Mouse (Mus musculus): ENCODE measurements at regions not wholly inside any gene's neighbourhood (a gene's known extent, or its start where the extent isn't known, plus 50 kb on each side); places are given as distances from the start of the nearest gene placed in this dataset.
"Not testable (repeated sequence)": the region's sequence is repeated elsewhere in the genome, so short reads cannot be mapped to it uniquely, and the experiment has no call there.

DNA sequence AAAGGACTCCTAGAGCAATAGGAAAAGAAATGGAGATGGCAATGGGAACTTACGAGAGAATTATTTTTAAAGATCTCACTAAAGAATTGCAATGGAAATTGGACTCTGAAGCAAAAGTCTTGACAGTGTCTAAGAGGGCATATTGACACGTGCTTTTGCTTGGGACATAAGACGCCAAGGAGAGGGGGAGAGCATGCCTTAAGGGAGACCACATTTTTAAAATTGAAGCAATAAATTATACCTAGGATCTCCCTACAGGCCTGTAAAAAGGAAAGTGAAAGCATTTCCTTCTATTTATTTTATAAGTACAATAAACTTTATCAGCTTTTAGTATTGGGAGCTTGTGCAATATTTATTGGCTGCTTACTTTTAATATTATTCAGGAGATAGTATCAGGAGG, 175.5 kb upstream of the Gap43 start:
- DNase-seq, result no peak

DNA sequence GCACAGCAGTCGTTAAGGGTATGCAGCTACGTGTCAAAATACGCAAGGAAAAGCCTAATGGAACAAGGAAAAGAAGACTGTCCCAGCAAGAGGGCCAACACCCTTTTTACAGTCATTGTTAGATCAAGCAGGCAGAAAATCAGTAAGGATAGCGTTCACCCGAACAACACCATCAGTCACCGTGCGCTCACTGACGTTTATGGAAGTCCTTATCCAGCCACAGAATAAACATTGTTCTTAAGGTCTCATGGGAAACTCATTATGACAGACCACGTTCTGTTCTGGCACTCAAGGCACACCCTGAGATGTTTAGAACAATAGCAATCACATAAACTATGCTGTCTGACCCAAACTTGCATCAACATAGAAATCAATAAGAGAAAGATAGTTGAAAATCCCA, 164.7 kb upstream of the Gap43 start:
- DNase-seq, result no peak

DNA sequence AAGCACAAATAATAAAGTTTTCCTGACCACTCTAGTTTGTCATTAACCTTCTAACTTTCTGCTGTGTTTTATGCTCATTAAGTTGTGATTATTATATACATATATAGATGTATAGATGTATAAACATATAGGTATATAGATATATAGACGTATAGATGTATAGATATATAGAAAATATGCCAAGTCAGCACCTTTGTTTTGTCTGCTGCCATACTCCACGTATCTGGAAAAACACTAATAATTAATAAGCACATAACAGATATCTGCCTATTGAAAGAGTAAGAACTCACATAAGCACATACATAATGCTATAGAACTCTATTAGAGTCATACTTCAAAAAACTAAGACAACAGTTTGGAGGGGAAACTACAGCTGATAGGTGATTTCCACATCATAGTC, 161.3 kb upstream of the Gap43 start:
- DNase-seq, result no peak

DNA sequence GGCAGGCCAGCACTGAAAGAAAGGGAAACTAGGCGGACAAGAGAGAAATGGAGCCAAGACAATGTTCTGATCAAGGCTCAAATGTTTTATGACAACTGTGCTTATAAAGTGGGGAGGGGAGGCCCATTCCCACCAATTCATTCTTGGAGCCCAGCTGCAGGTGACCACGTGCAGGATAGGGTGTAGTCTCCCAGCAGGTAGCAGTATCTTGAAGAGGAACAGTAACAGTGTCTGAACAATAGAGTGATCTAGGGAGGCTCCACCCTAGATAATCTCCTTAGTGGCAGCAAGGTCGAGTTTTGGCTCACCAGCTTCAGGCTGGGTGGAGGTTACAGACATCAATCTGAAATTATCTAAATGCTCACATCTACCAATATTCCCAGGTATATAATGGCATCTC, 160.7 kb upstream of the Gap43 start:
- DNase-seq, result not testable (repeated sequence)

DNA sequence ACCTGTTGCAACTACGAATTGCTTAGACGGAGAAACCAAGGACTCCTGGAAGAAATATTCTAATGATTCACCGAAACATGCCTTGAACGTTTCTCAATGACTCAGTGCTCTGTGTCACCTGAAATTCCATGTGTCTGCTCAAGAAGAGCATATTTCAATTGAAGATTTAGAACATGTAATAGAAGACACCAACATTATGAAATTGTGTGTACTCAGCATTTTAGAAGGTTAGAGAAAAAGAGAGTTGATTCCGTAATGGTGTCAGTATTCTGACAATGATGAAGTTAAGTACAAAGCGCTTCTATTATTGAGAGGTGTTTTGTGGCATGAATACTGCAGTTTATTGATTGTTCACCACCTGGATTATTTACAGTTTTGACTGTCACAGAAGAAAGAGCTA, 159.1 kb upstream of the Gap43 start:
- DNase-seq, result no peak

DNA sequence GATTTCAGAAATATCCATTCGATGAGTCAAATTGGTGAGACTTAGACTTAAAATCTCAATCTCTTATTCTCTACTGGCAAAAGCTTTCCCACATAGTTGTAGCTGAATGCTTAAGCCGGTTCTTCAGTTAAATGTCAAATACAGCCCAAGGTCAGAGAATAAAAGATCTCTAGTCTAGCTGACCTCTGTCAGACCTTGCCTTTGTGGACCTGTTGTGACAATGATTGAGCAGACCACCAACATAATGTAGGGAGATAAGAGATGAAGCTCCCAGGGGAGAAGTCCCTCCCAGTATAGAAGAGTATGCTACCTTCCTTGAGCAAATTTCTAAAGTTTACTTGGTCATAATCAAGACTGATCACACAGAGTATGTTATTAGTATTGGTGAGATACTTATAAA, 157.9 kb upstream of the Gap43 start:
- no peak for DNase-seq

DNA sequence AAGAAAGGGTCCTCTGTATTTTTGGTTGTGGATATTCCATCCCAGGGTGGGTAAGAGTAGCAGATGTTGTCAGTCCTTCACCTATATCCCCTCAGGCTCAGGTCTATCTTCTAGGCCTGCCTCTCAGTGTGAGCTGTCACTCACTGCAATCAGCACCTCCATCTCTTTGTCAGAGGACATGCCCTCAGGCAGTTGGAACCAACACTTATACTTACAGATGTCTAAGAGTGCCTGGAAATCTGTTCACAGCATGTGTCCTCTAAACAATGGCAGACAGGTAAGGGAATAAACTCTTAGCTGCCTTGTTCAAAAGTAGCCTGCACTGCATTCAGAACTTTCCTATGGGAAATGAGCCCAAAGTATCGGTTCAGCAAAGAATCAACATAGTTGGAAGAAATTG, 153.1 kb upstream of the Gap43 start:
- no peak for DNase-seq

DNA sequence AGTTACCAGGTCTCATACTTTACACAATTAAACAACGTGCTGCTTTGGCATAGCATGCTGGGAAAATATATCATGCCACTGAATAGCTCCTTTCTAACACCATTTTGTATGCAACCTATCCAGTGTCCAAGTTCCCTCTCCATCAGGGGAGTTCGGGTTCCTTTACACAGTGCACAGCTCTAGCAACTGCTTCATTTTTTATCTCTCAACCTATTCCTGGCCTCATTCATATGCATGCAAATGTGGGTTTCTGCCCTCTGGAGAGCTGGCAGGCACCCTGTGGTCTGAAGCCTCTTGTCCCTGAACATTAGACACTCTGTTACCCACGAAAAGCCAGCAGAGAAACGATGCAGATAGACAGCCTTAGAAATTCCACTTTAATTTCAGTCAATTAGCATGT, 148.3 kb upstream of the Gap43 start:
- DNase-seq, result no peak

DNA sequence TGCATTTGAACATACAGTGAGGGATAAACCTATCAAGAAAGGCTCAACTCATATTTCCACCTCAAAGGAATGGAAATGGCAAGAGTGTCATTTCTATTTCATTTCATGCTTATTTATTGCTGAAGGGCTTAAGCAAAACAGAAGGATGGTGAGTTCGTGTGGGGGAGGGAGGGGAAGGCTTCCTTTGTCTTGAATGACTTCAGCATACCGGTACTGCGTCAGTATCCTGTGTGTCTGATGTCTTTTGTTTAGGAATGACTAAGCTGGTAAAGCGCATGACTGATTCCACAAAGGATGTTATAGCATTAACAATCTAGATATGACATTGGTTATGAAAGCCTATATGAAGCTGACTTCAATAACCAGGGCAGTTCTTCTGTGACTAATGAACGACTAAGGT, 139.5 kb upstream of the Gap43 start:
- no peak for DNase-seq

DNA sequence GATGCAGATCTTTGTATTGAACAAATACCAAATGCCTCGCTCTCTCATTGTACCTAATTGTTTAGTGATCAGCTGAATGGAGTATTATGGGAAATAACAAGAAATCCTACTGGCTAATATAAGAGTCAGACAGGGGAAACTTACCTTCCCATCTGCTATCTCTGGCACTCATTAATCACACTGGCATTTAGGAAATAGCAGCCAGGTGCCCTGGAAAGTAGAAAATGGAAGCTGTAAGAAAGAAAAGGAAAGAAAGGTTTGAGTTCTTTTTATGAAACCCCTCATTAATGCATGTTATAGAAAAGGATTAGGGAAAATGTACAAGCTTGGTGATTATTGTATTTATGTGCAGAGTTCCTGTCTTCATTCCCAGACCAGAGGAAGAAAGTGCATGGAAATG, 126.5 kb upstream of the Gap43 start:
- DNase-seq, result no peak

DNA sequence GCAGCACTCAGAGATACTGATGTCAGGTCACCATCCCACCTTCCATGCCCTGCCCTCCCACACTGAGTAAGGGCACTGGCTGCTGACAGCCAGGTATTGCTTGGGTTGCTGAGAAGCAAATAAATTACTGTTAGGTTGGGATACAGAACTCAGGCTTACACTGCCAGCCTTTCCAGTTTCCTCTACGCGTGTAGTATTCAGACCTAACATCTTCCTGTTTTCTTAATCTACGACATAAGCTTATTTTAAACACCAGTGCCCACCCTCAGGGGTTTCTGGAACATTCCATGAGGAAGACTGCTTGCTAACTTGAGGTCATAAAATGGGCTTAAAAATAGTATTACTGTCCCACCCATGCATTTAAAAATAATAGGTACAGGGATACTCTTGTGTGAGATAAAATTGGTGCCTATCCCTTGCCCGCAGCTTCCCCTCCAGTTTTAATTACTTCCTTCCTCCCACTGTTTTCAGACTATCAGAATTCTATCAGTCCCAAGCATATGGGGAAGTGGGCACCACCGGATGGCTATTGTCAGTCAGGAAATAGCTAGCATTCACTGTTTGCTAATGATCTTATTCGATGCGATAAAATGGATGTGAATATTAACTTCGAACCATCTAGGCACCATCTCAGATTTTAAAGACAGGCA, 116.0 kb upstream of the Gap43 start:
- DNase-seq, result no peak

DNA sequence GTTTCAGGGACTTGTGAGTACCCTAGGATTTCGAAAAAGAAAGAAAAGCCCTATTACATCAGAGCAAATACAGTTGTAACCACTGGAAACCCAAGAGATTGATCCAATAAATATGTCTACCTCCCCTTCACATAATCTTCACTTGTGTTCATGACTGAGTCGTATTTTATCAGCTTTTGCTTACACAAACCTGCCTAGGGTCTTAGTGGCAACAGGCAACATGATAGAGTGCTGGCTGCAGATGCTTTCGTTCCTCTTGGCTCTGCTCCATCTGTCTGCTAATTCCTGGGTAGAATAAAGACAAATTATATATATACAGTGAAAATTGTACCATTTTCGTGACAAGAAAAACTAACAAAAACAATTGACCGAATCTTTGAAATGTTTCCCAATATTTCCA, 112.9 kb upstream of the Gap43 start:
- DNase-seq, result no peak

DNA sequence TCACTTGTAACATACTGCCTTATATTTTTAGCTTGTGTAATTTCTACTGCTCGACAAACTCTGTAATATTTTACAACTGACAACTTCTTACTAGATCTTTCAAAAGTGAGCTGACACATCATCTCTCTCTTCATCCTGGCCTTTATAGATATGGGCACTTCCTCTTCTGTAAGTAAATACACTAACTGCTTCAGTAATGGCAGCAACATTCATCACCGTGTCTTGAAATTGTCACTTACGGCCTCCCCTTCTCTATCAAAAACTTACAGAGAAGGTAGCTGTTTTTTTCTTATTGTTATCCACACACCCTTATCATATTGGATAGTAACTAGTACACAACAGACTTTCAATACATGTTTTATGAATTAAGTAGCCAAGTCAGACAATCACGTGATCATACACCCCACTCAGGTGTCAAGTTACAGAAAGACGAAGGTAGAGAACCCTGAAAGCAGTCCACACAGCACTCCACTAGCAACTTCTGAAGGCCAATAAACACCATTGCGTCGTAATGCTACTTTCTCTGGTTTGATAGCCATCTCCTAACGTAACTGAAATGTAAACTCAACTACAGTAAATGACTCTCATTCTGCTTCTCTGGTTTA, 109.5 kb upstream of the Gap43 start:
- DNase-seq, result no peak

DNA sequence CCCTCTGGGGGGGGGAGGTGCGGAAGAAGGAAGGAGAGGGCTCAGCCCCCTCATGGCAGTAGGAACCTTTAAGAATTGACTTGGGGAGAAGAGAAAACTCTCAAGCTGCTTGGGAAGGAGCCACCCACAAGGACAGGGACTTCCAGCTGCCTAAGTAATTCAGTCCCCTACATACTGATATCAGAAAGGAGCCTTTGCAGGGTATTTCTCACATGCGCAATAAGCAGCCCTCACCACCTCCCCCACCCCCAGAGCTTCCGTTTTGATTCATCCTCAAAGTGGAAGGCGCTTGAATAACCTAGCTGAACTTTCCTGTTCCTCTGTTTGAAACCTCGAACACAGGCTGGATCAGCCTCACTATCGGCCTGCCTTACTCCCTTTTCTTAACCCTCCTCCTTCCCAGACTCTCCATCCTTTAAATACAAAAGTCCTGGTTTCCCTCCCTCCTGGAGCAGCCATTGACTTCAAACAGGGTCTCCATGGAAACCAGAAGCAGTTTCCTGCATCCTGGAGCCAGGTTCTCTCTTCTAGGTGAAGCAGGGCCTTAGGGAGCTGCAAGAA, 104.5 kb upstream of the Gap43 start:
- DNase-seq, result no peak

DNA sequence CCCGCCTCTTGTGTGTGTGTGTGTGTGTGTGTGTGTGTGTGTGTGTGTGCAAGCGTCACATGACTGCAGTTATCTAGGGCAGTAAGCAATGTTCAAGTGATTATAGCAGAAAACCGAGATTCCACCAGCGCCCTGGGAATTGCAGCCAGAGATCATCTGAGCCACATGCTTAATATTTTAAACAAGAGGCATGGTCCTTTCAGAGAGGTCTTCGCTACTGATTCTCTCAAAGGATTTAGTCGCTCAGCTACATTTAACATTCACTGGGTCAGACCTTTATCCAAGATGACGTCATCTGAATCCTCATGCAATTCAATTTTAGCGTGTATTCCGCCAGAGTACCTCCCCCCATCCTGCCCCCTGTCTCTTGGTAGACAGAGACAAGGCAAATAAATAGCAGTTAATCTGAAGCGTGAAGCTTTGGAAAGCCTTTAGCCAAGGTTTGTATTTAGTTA, 104.0 kb upstream of the Gap43 start:
- DNase-seq, result no peak

DNA sequence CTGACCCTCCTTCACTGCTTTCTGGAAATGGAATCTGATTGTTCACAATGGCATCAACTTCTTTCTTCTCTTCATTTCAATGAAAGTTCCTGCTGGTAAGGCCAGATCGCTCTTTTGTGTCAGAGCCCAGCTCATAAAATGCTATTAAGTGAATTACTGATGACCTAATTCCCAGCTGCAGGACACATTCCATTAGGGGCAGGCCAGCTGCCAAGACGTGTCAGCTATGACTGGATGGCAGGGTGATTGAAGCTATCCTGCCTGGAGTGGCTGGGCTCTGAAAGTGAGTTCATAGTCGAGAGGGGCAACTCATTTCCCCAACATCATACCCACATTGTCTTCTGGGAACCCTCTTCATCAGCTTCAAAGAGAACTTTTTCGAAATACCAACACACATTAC, 100.4 kb upstream of the Gap43 start:
- peak; percentile 86 for DNase-seq

DNA sequence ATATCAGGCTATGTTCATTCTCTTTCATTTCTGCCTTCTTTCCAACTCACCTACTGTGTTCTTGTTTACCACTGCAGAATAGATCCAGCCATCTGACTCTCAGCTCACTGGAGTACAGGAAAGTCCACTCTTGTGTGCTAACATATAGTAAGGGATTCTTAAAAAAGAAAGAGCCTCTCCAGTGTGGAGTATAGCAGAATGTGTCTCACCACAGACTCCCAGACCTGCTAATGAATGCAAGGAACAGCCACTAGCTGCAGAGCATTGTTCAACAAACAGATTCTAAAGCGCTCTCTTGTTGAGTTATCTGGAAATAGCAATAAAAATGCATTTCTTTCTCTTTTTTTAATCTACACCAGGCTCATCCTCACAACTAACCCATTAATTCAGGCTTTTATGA, 91.1 kb upstream of the Gap43 start:
- DNase-seq, result no peak

DNA sequence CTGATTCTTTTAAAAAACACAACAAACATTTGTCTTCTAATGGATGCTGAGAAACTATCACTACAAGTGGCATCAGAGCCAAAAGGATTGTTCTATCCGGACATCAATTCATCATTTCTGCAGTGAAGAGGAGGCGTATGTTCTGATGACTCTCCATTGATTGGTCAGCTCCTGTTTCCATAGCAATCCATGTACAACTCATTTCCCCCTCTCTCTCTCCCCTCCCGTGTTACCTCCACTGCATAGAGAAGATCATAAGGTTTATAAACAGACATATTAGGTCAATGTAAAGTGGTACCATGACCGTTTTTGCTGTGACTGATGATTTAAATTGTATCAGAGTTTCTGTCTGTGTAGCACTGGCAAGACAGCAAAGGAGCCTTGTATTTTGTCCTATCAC, 76.2 kb upstream of the Gap43 start:
- peak; percentile 8 for DNase-seq

DNA sequence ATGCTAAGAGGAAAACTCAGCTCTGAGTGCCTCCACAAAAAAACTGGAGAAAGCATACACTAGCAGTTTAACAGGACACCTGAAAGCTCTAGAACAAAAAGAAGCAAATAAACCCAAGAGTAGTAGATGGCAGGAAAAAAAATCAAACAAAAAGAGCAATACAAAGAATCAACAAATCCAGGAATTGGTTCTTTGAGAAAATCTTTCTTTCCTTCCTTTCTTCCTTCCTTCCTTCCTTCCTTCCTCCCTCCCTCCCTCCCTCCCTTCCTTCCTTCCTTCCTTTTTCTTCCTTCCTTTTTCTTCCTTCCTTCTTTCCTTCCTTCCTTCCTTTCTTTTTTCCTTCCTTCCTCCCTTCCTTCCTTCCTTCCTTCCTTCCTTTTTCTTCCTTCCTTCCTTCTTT, 71.6 kb upstream of the Gap43 start:
- DNase-seq, result not testable (repeated sequence)

DNA sequence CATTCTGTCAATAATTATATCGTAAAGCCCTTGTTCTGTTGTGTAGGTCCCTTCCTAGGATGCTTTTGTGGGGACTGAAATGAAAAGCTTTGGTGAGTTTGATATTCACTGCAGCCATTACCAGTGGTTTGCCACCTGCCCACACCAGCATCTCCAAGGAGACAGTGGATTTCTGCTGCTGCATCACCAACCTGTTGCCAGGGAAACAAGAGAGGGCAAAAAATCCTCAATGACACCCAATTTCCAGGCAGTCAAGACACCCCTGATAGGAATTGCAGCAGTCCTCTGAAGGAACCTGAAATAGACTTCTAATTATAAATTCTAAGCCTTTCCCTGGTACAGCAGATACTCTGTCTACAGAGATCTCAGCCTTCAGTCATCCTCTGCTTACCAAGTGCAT, 56.1 kb upstream of the Gap43 start:
- no peak for DNase-seq
